Mouse (Mus musculus): ENCODE data around the gene Dedd2.

DNA sequence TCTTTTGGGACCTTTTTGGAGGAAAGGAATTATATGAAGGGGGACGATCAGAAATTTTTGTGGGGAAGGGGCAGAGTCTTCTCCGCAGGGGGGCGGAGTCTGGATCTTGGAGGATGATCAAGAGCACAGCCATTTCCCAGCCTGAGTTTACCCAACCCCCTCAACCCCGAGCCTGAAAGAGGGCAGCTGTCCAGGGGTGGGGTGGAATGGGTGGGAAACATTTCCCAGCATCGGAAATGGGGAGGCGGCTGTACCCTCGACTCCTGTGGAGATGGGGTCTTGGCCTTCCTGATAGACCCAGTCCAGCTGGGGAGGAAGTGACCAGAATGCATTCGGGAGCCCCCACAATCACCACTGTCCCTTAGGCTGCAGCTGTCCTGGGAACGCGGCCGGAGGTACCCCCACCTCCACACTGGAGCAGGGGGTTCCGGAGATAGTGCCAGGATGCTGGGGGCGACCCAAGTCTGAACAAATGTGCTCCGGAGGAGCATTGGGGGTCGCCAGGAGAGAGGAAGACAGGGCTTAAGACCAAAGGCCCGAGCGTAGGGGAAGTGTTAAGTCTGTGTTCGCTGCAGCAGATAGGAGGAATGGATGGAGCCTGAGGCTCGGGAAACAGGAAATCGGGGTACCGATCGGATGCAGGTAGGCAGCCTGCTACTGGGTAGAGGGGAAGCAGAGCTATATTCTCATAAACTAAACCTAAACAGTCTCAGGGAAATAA is 30.8 kb upstream of the Dedd2 start:
- no peak for TF ChIP-seq POLR2A (IDR thresholded peaks at IDR 0.05; ENCODE audit: borderline replicate concordance, control insufficient read depth, low read depth, low read length)
- TF ChIP-seq CTCF (IDR thresholded peaks at IDR 0.05; ENCODE audit: control insufficient read depth, insufficient read depth, low read length): no peak
